Mouse (Mus musculus): ENCODE data around the gene Dnm3.

GRCm38 (mm10) chr1:162001328-162001727, 476.5 kb downstream of the Dnm3 start:
- TF ChIP-seq CTCF (IDR thresholded peaks at IDR 0.05; ENCODE audit: borderline replicate concordance, extremely low read depth, insufficient read depth, insufficient read length) = no peak
- no peak for TF ChIP-seq POLR2A (IDR thresholded peaks at IDR 0.05; ENCODE audit: borderline replicate concordance, extremely low read depth, insufficient read depth, insufficient read length, poor library complexity, severe bottlenecking)
